Mouse (Mus musculus): ENCODE results near the gene Kdm2b.

Gene Kdm2b

GRCm38 (mm10) chr5:122888612-122889214 is 100.9 kb downstream of the Kdm2b start:
- no peak for DNase-seq (ENCODE audit: low spot score)

DNA sequence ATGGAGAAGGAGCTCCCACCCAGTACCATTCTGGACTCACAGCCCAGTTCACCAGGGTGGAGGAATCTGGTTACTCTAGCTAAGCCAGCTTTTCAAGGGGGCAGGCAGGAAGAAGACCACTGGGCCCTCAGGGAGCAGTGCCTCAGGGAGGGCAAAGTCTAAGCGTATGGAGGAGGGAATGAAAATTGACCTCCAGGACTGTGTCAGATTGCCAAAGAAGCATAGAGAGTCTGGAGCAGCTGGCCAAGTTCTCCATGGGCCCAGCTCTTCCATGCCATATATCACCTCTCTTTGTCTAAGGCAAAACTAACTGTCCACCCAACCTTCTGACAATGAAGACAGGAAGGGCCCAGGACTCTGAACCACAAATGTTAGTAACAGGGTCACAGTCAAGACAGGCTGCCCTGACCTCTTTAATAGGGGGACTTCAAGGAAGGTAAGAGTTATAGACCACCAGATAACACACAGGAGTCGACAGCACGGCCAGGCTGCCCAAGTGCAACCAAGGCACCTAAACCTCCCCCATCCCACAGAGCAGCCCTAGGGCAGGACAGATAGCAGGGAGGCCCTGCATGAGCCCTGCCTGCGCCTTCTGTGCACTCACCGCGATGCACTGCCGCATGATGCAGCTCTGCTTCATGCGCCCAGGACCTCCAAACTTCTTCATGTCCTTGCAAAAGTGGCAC is 101.6 kb downstream of the Kdm2b start:
- DNase-seq (ENCODE audit: low spot score): no peak

DNA sequence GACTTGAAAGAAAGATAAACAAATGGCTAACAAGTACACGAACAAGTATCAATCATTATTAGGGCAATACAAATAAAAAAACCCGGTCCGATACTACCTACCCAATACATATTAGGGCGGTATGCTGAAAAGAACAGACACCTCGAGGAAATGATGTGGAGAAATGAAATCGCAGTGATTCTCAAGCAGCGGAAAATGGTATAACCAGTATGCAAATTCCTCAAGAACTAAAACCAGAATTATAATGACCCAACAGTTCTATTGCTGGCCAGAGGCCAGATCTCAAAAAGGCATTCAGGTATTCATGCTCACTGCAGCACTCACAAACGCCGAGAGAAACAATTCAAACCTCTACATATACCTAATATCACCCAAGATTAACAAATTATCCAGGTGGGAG is 102.6 kb downstream of the Kdm2b start:
- no peak for DNase-seq (ENCODE audit: low spot score)

- DNase-seq (ENCODE audit: low spot score): no peak
Observed at GRCm38 (mm10) chr5:122884594-122885348, 104.9 kb downstream of the Kdm2b start.

GRCm38 (mm10) chr5:122883652-122884235 is 105.9 kb downstream of the Kdm2b start:
- no peak for DNase-seq (ENCODE audit: low spot score)

GRCm38 (mm10) chr5:122883237-122883636 is 106.4 kb downstream of the Kdm2b start:
- no peak for DNase-seq (ENCODE audit: low spot score)

DNA sequence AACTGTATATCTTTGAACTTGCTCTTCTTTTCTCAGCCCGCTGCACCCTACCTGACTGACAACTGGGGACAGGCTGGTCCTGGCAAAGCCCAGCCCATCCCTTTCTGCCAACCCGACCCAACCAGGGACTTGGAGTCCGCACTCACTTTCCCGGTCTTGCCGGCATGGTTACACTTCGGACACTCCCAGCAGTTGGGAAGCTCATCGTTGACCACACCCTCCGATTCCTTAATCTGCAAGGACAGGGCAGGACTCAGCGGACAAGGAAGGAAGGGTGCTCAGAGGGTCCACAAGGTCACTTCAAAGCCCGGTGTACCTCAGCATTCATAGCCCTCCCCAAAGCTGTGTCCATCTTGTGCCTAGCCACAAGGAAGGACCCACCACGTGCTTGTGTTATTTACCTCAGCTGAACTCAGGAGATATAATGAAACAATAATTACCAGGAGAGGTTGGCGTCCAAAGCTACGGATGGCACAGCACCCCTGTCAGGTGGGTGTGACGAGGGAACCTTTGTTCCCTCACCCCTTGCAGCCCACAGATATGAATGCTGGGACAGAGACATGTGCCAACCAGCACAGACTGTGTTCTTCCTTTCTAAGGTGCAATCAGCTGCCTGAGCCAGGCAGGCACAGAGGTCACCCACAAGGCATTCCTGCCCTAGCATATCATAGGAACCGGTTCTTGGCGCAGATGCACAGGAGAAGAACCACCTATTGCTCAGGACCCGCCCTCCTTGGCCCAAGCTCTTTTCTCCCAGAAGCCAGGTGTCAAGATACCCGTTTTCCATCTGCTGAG is 107.2 kb downstream of the Kdm2b start:
- no peak for DNase-seq (ENCODE audit: low spot score)

GRCm38 (mm10) chr5:122881313-122881712 is 108.3 kb downstream of the Kdm2b start:
- peak; percentile 67 for DNase-seq (ENCODE audit: low spot score)

DNA sequence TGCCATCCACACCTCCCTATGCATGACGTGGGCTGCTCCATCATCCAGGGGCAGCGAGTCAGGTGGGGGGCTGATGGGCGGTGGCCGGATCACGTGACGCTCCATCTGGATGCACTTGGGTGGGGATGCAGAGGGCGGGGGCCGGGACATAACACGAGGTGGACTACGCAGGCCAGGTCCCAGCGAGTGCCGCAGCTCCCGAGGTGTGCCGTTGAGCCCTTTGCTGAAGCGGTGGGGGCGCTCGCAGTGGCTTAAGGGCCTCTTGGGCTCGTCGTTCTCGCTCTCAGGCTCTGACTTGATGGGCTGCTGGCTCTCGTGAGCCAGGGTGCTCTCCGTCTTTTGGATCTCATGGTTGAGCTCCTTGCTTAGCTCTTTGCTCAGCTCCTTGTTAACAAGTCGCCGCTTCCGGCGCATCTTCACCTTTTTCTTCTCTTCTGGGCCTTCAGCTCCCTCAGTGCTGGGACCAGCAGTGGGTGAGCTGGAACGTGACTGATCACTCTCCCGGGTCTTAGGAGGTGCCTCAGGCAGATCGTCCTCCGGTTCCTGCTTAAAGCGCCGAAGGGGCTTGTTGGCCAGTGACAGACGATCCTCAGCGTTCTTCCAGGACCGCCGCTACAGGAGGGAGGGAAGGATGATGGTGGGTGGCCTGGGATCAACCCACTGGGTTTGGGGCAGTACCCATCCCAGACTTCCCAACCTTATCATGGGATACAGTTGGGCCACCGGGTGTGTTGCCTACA is 109.2 kb downstream of the Kdm2b start:
- no peak for DNase-seq (ENCODE audit: low spot score)

- DNase-seq (ENCODE audit: low spot score): no peak
Observed at GRCm38 (mm10) chr5:122876671-122877070, 113.0 kb downstream of the Kdm2b start.

DNA sequence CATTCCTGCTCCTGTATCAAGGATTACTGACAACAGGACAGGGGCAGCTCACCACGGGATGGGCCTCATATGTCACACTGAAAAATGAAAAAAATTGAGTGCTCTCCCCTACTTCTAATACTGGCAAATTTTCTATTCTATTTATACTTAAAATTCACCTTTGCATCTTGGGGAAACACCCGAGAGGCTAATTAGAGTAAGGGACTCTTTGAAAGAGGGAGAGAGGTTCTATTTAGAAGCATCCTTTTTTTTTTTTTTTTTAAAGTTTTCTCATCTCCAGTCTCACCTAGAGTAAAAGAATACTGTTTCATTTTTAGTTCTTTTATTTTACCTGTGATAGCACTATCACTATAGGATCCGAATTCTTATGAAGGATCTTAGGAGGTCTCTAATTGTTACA is 115.3 kb downstream of the Kdm2b start:
- no peak for DNase-seq (ENCODE audit: low spot score)

GRCm38 (mm10) chr5:122873573-122873972 is 116.0 kb downstream of the Kdm2b start:
- DNase-seq (ENCODE audit: low spot score): no peak

DNA sequence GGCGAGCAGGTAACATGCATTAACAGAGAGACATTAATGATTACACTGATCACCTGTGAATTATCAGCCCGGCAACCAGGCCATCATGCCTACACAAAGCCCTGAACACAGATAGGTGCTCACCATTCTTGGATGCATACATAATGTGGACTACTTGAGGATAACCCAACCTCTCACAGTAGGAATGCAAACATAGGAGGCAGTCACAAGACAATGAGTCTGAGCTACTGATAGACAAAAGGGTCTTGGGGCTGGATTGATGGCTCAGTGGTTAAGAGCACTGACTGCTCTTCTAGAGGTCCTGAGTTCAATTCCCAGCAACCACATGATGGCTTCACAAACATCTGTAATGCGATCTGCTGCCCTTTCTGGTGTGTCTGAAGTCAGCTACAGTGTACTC is 117.0 kb downstream of the Kdm2b start:
- no peak for DNase-seq (ENCODE audit: low spot score)

DNA sequence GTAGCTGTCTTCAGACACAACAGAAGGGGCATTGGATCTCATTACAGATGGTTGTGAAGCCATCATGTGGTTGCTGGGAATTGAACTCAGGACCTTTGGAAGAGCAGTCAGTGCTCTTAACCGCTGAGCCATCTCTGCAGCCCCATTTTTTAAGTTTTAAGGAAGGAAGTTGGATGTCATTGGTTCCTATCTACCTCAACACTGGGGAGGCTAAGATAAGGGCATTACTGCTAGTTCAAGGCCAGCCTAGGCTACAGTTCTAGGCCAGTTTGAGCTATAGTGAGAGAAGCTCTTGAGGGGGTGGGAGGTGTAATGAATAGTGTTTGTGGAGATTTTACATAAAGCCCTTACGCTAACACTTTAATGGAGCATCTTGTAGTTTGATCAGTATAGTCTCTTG is 126.6 kb downstream of the Kdm2b start:
- no peak for DNase-seq (ENCODE audit: low spot score)

GRCm38 (mm10) chr5:122855858-122856257 is 133.8 kb downstream of the Kdm2b start:
- no peak for DNase-seq (ENCODE audit: low spot score)

GRCm38 (mm10) chr5:122852611-122853010 is 137.0 kb downstream of the Kdm2b start:
- no peak for DNase-seq (ENCODE audit: low spot score)

DNA sequence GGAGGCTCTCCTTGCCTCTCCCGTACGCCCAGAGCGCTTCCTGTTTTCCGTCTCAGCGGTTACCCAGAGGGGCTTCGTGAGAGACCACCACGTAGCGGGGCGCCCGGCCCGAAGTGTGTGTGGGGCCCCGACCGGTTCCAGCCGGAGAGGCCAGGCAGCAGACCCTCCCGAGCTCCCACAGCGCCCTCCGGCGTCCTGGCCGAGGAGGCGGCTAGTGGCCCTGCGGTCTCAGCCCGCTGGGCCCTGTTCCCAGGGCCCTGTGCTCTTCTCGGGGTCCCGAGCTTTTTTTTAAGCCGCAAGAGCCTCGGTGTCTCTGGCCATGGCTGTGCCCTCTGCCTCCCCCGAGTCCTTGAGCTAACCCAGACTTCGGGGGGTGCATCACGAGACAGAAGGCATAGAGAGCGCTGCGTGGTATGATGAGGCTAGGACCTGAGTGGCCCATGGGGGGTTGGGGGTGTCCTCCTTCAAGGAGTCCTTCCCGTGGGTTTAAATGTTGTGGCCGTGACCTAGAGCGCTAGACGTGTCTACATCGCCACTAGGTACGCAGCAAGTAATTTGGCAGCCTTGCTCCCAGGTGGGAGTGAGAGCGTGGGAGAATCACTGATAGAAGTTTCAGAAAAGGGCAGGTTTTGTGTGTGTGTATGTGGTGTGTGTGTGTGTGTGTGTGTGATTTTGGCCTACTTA is 139.2 kb downstream of the Kdm2b start:
- DNase-seq (ENCODE audit: low spot score): no peak

GRCm38 (mm10) chr5:122849521-122850318 is 139.9 kb downstream of the Kdm2b start, which contains the start of gene Rnf34:
Rnf34 (plus strand) TSS chr5:122850048.
- peak; percentile 96 for DNase-seq (ENCODE audit: low spot score)

GRCm38 (mm10) chr5:122843799-122844198 is 145.8 kb downstream of the Kdm2b start:
- no peak for DNase-seq (ENCODE audit: low spot score)

- DNase-seq (ENCODE audit: low spot score): no peak
Observed at GRCm38 (mm10) chr5:122841126-122841525, 148.5 kb downstream of the Kdm2b start.

Data from ovary, postnatal 36 days (tissue).